Mouse (Mus musculus) neural tube, embryonic 15.5 days (tissue): ENCODE measurements around the gene Klhl30. TPM values are rescaled to one million over a fixed set of nuclear protein-coding genes. Genes with fewer than 3 reads are reported as not detected.

Experiments used
- ATAC-seq: fragments of 200-750 bp; cut with Nextera tagmentation; 2 replicates; pipeline ENCODE4 v1.8.0; 2017; ENCODE audit warnings: mild to moderate bottlenecking, moderate TSS enrichment, moderate library complexity; ENCODE audit not compliant: low FRiP score
- H3K27ac ChIP-seq: fragments of 300-500 bp; sonication (generic); replicated peaks from 2 replicates; pipeline ENCODE4 v1.5.1; 2015; ENCODE audit warnings: mild to moderate bottlenecking, inconsistent platforms
- H3K27me3 ChIP-seq: fragments of 300-500 bp; sonication (generic); replicated peaks from 2 replicates; pipeline ENCODE4 v1.6.1; 2015; ENCODE audit warnings: inconsistent platforms
- H3K36me3 ChIP-seq: fragments of 300-500 bp; sonication (generic); 2 replicates; pipeline ENCODE4 v1.6.1; 2015; ENCODE audit warnings: inconsistent platforms
- H3K4me1 ChIP-seq: fragments of 300-500 bp; sonication (generic); 2 replicates; pipeline ENCODE4 v1.6.1; 2015; ENCODE audit warnings: inconsistent platforms
- H3K4me2 ChIP-seq: fragments of 300-500 bp; sonication (generic); 2 replicates; pipeline ENCODE4 v1.6.1; 2015; ENCODE audit warnings: inconsistent platforms, mild to moderate bottlenecking, moderate library complexity
- H3K4me3 ChIP-seq: fragments of 300-500 bp; sonication (generic); replicated peaks from 2 replicates; pipeline ENCODE4 v1.5.1; 2015; ENCODE audit warnings: mild to moderate bottlenecking, inconsistent platforms
- H3K9ac ChIP-seq: fragments of 300-500 bp; sonication (generic); replicated peaks from 2 replicates; pipeline ENCODE4 v1.6.1; 2015; ENCODE audit warnings: mild to moderate bottlenecking, inconsistent platforms
- H3K9me3 ChIP-seq: fragments of 300-500 bp; sonication (generic); replicated peaks from 2 replicates; pipeline ENCODE4 v1.6.1; 2016; ENCODE audit warnings: inconsistent platforms
- WGBS: fragments of 180-500 bp; shearing (Covaris S2); methylation state at CpG from one replicate; pipeline ENCODE4 v1.1.7; 2015; ENCODE audit warnings: mixed read lengths; 5-methylcytosine and 5-hydroxymethylcytosine counted together
- polyA plus RNA-seq: library from polyadenylated mRNA; unstranded; fragments of >200 nt; fragmentation: Nextera tagmentation; extraction: Ambion mirVana; gene quantifications from 2 replicates; pipeline ENCODE4 v1.2.1, GENCODE M21; 2015

Gene Klhl30
- polyA plus RNA-seq, 1 experiment from 2014 or later: 0.24 TPM

- Histone ChIP-seq H3K4me3 (peak within 1 kb of the TSS; percentile 36), H3K36me3 (peaks cover 9% of the 10 kb centered on the region), H3K27ac (no peak within 1 kb of the TSS; the same call in 1 of the 2 replicates), H3K27me3 (peaks cover 22% of the 10 kb centered on the region), H3K4me2 (peak within 1 kb of the TSS; percentile 65), H3K9me3 (no peaks in the 10 kb centered on the region), H3K4me1 (peaks cover 10% of the 10 kb centered on the region), H3K9ac (peak within 1 kb of the TSS; percentile 48)
- 1% methylated on average over 67 of the region's 68 CpGs for WGBS
- peak; percentile 33; the same call in 1 of the 2 replicates for ATAC-seq
Measured at GRCm38 (mm10) chr1:91366215-91367108, 15.6 kb downstream of the Klhl30 start, which contains the start of gene Erfe. TSS of gene Erfe (plus strand) at chr1:91366430.

GRCm38 (mm10) chr1:91367295-91367694 lies 16.5 kb downstream of the Klhl30 start:
- no peak for ATAC-seq
- WGBS: 98% methylated on average over 3 of the region's 3 CpGs
- H3K27me3 ChIP-seq: peaks cover 22% of the 10 kb centered on the region
- peaks cover 18% of the 10 kb centered on the region for H3K36me3 ChIP-seq
- H3K9me3 ChIP-seq: no peaks in the 10 kb centered on the region
- no peak overlapping the region for H3K9ac ChIP-seq
- no peak overlapping the region for H3K4me2 ChIP-seq
- no peak overlapping the region for H3K27ac ChIP-seq
- H3K4me1 ChIP-seq: peaks cover 10% of the 10 kb centered on the region
- no peak overlapping the region for H3K4me3 ChIP-seq

GRCm38 (mm10) chr1:91369408-91369807 lies 18.6 kb downstream of the Klhl30 start:
- Histone ChIP-seq H3K4me2 (no peak overlapping the region), H3K9ac (no peak overlapping the region), H3K9me3 (no peaks in the 10 kb centered on the region), H3K4me1 (peaks cover 10% of the 10 kb centered on the region), H3K4me3 (no peak overlapping the region), H3K27me3 (peaks cover 22% of the 10 kb centered on the region), H3K27ac (no peak overlapping the region), H3K36me3 (peaks cover 38% of the 10 kb centered on the region)
- no peak for ATAC-seq
- 66% methylated on average over 4 of the region's 4 CpGs for WGBS

GRCm38 (mm10) chr1:91370055-91370454 lies 19.2 kb downstream of the Klhl30 start:
- Histone ChIP-seq H3K4me2 (no peak overlapping the region), H3K4me1 (peaks cover 10% of the 10 kb centered on the region), H3K36me3 (peaks cover 44% of the 10 kb centered on the region), H3K27me3 (peaks cover 22% of the 10 kb centered on the region), H3K9me3 (no peaks in the 10 kb centered on the region), H3K9ac (no peak overlapping the region), H3K4me3 (no peak overlapping the region), H3K27ac (no peak overlapping the region)
- no peak; the same call in 1 of the 2 replicates for ATAC-seq
- WGBS: 84% methylated on average over 23 of the region's 23 CpGs

GRCm38 (mm10) chr1:91373414-91373835 lies 22.6 kb downstream of the Klhl30 start:
- ATAC-seq: no peak
- H3K9me3 ChIP-seq: no peaks in the 10 kb centered on the region
- no peak overlapping the region for H3K4me3 ChIP-seq
- no peaks in the 10 kb centered on the region for H3K27me3 ChIP-seq
- H3K4me2 ChIP-seq: no peak overlapping the region
- WGBS: 93% methylated on average over 6 of the region's 6 CpGs
- H3K9ac ChIP-seq: no peak overlapping the region
- H3K27ac ChIP-seq: no peak overlapping the region
- no peaks in the 10 kb centered on the region for H3K4me1 ChIP-seq
- H3K36me3 ChIP-seq: peaks cover 78% of the 10 kb centered on the region

- WGBS: 68% methylated on average over 7 of the region's 7 CpGs
- H3K4me2 ChIP-seq: no peak overlapping the region
- peaks cover 93% of the 10 kb centered on the region for H3K36me3 ChIP-seq
- H3K4me3 ChIP-seq: no peak overlapping the region
- H3K27ac ChIP-seq: no peak overlapping the region
- H3K9ac ChIP-seq: no peak overlapping the region
- no peaks in the 10 kb centered on the region for H3K4me1 ChIP-seq
- ATAC-seq: no peak
- no peaks in the 10 kb centered on the region for H3K9me3 ChIP-seq
- no peaks in the 10 kb centered on the region for H3K27me3 ChIP-seq
Measured at GRCm38 (mm10) chr1:91380453-91381090, 29.8 kb downstream of the Klhl30 start.

GRCm38 (mm10) chr1:91381091-91381471 lies 30.3 kb downstream of the Klhl30 start:
- WGBS: 94% methylated on average over 4 of the region's 4 CpGs
- Histone ChIP-seq H3K27me3 (no peaks in the 10 kb centered on the region), H3K9ac (no peak overlapping the region), H3K4me2 (no peak overlapping the region), H3K9me3 (no peaks in the 10 kb centered on the region), H3K4me3 (no peak overlapping the region), H3K4me1 (no peaks in the 10 kb centered on the region), H3K27ac (no peak overlapping the region), H3K36me3 (peaks cover 91% of the 10 kb centered on the region)
- no peak for ATAC-seq

- Histone ChIP-seq H3K4me2 (no peak overlapping the region), H3K36me3 (peaks cover 64% of the 10 kb centered on the region), H3K9ac (no peak overlapping the region), H3K27ac (no peak overlapping the region), H3K4me3 (no peak overlapping the region), H3K27me3 (no peaks in the 10 kb centered on the region), H3K4me1 (peaks cover 11% of the 10 kb centered on the region; the same call in 1 of the 2 replicates), H3K9me3 (no peaks in the 10 kb centered on the region)
- 94% methylated on average over 5 of the region's 5 CpGs for WGBS
- no peak for ATAC-seq
Measured at GRCm38 (mm10) chr1:91390369-91390768, 39.6 kb downstream of the Klhl30 start.

- under 1% methylated on average over 12 of the region's 12 CpGs for WGBS
- Histone ChIP-seq H3K27ac (peak overlapping the region; percentile 93), H3K9me3 (no peaks in the 10 kb centered on the region), H3K4me1 (peaks cover 38% of the 10 kb centered on the region), H3K27me3 (no peaks in the 10 kb centered on the region), H3K4me2 (peak overlapping the region; percentile 87), H3K9ac (peak overlapping the region; percentile 85), H3K36me3 (0 out of 2 replicates have a peak, but pooled peaks cover 11% of the 10 kb centered on the region), H3K4me3 (peak overlapping the region; percentile 92)
- ATAC-seq: no peak; the same call in 1 of the 2 replicates
Measured at GRCm38 (mm10) chr1:91397927-91398259, 47.1 kb downstream of the Klhl30 start.

- Histone ChIP-seq H3K9ac (peak within 1 kb of the TSS; percentile 85), H3K36me3 (0 out of 2 replicates have a peak, but pooled peaks cover 9% of the 10 kb centered on the region), H3K4me3 (peak within 1 kb of the TSS; percentile 92), H3K9me3 (no peaks in the 10 kb centered on the region), H3K27ac (peak within 1 kb of the TSS; percentile 93), H3K4me1 (peaks cover 38% of the 10 kb centered on the region), H3K4me2 (peak within 1 kb of the TSS; percentile 87), H3K27me3 (no peaks in the 10 kb centered on the region)
- WGBS: under 1% methylated on average over 91 of the region's 91 CpGs
- ATAC-seq: peak; percentile 96
Measured at GRCm38 (mm10) chr1:91398260-91399062, 47.6 kb downstream of the Klhl30 start, which contains the start of gene Ilkap. TSS of gene Ilkap (minus strand) at chr1:91398815.

GRCm38 (mm10) chr1:91404976-91405375 lies 54.2 kb downstream of the Klhl30 start:
- Histone ChIP-seq H3K9ac (no peak overlapping the region), H3K27ac (no peak overlapping the region), H3K4me1 (no peaks in the 10 kb centered on the region), H3K4me3 (no peak overlapping the region), H3K9me3 (no peaks in the 10 kb centered on the region), H3K27me3 (no peaks in the 10 kb centered on the region), H3K36me3 (no peaks in the 10 kb centered on the region), H3K4me2 (no peak overlapping the region)
- 37% methylated on average over 1 of the region's 1 CpGs for WGBS
- ATAC-seq: no peak
